Mouse (Mus musculus): ENCODE data around the gene Uhrf1bp1. TPM values are rescaled to one million over a fixed set of nuclear protein-coding genes. Genes with fewer than 3 reads are reported as not detected.

Gene Uhrf1bp1
- total RNA-seq, 2 experiments from 2014 or later, result 16.1 to 20.3 TPM

- peak; percentile 91 to 98 for DNase-seq (ENCODE audit: low spot score in 2 of 2)
Observed at GRCm38 (mm10) chr17:27839469-27840252, 16.6 kb upstream of the Uhrf1bp1 start.

- DNase-seq (ENCODE audit: low spot score in 2 of 2), result no peak
Observed at GRCm38 (mm10) chr17:27848351-27848750, 7.9 kb upstream of the Uhrf1bp1 start.

GRCm38 (mm10) chr17:27851076-27851475 lies 5.2 kb upstream of the Uhrf1bp1 start:
- DNase-seq (ENCODE audit: low spot score in 2 of 2), result no peak

GRCm38 (mm10) chr17:27856798-27857648 lies 782 bp downstream of the Uhrf1bp1 start:
- DNase-seq (ENCODE audit: low spot score in 2 of 2), result peak; percentile 18 to 29

GRCm38 (mm10) chr17:27857649-27858475 lies 1.6 kb downstream of the Uhrf1bp1 start:
- DNase-seq (ENCODE audit: low spot score in 2 of 2), result no peak

- DNase-seq (ENCODE audit: low spot score in 2 of 2), result no peak
Observed at GRCm38 (mm10) chr17:27859131-27859530, 2.9 kb downstream of the Uhrf1bp1 start.

GRCm38 (mm10) chr17:27865461-27865860 lies 9.2 kb downstream of the Uhrf1bp1 start:
- no peak for DNase-seq (ENCODE audit: low spot score in 2 of 2)

GRCm38 (mm10) chr17:27866737-27867136 lies 10.5 kb downstream of the Uhrf1bp1 start:
- DNase-seq (ENCODE audit: low spot score in 2 of 2), result no peak

- peak; percentile 17 to 77 for DNase-seq (ENCODE audit: low spot score in 2 of 2)
Observed at GRCm38 (mm10) chr17:27871851-27872250, 15.6 kb downstream of the Uhrf1bp1 start.

- no peak for DNase-seq (ENCODE audit: low spot score in 2 of 2)
Observed at GRCm38 (mm10) chr17:27873583-27873982, 17.3 kb downstream of the Uhrf1bp1 start.

- no peak for DNase-seq (ENCODE audit: low spot score in 2 of 2)
Observed at GRCm38 (mm10) chr17:27874510-27874909, 18.3 kb downstream of the Uhrf1bp1 start.

- DNase-seq (ENCODE audit: low spot score in 2 of 2), result no peak
Observed at GRCm38 (mm10) chr17:27881518-27881917, 25.3 kb downstream of the Uhrf1bp1 start.

- no peak for DNase-seq (ENCODE audit: low spot score in 2 of 2)
Observed at GRCm38 (mm10) chr17:27883129-27883528, 26.9 kb downstream of the Uhrf1bp1 start.

GRCm38 (mm10) chr17:27883994-27884393 lies 27.8 kb downstream of the Uhrf1bp1 start:
- no peak for DNase-seq (ENCODE audit: low spot score in 2 of 2)

GRCm38 (mm10) chr17:27886499-27887210 lies 30.4 kb downstream of the Uhrf1bp1 start:
- DNase-seq (ENCODE audit: low spot score in 2 of 2), result no peak

- DNase-seq (ENCODE audit: low spot score in 2 of 2), result peak; percentile 94 to 96
Observed at GRCm38 (mm10) chr17:27907512-27908205, 51.4 kb downstream of the Uhrf1bp1 start.

- DNase-seq (ENCODE audit: low spot score in 2 of 2), result no peak
Observed at GRCm38 (mm10) chr17:27908206-27908887, 52.1 kb downstream of the Uhrf1bp1 start.

- DNase-seq (ENCODE audit: low spot score in 2 of 2), result peak; percentile 73 to 80
Observed at GRCm38 (mm10) chr17:27908888-27909621, 52.8 kb downstream of the Uhrf1bp1 start, which contains the start of gene Anks1. Gene Anks1 (plus strand): TSS chr17:27909306.
